Mouse (Mus musculus) heart, embryonic 12.5 days (tissue): ENCODE data around the gene Spire2. TPM values are rescaled to one million over a fixed set of nuclear protein-coding genes. Genes with fewer than 3 reads are reported as not detected.
A peak's percentile ranks its signal among the peaks of the same experiment; 100 is the strongest.

Experiments
- ATAC-seq: fragments of 200-750 bp; cut with Nextera tagmentation; 2 replicates; pipeline ENCODE4 v1.8.0; 2017; ENCODE audit warnings: moderate TSS enrichment, moderate library complexity; ENCODE audit not compliant: insufficient number of reproducible peaks, low FRiP score
- H3K27ac ChIP-seq: fragments of 300-500 bp; sonication (generic); 2 replicates; pipeline ENCODE4 v1.5.1; 2016; ENCODE audit warnings: mild to moderate bottlenecking, moderate library complexity; ENCODE audit not compliant: poor library complexity, severe bottlenecking
- H3K27me3 ChIP-seq: fragments of 300-500 bp; sonication (generic); replicated peaks from 2 replicates; pipeline ENCODE4 v1.6.1; 2016; ENCODE audit warnings: mild to moderate bottlenecking, moderate library complexity
- H3K36me3 ChIP-seq: fragments of 300-500 bp; sonication (generic); 2 replicates; pipeline ENCODE4 v1.6.1; 2016; ENCODE audit warnings: mild to moderate bottlenecking, moderate library complexity
- H3K4me1 ChIP-seq: fragments of 300-500 bp; sonication (generic); replicated peaks from 2 replicates; pipeline ENCODE4 v1.6.1; 2016; ENCODE audit warnings: mild to moderate bottlenecking
- H3K4me2 ChIP-seq: fragments of 300-500 bp; sonication (generic); 2 replicates; pipeline ENCODE4 v1.6.1; 2016; ENCODE audit warnings: mild to moderate bottlenecking, moderate library complexity
- H3K4me3 ChIP-seq: fragments of 300-500 bp; sonication (generic); 2 replicates; pipeline ENCODE4 v1.5.1; 2016; ENCODE audit warnings: mild to moderate bottlenecking
- H3K9ac ChIP-seq: fragments of 300-500 bp; sonication (generic); 2 replicates; pipeline ENCODE4 v1.6.1; 2016; ENCODE audit warnings: mild to moderate bottlenecking, moderate library complexity
- H3K9me3 ChIP-seq: fragments of 300-500 bp; sonication (generic); replicated peaks from 2 replicates; pipeline ENCODE4 v1.6.1; 2016; ENCODE audit warnings: mild to moderate bottlenecking, moderate library complexity
- WGBS: fragments of 180-500 bp; shearing (Covaris S2); methylation state at CpG from one replicate; pipeline ENCODE4 v1.1.7; 2016; 5-methylcytosine and 5-hydroxymethylcytosine counted together
- polyA plus RNA-seq: library from polyadenylated mRNA; unstranded; fragments of >200 nt; fragmentation: Nextera tagmentation; extraction: Ambion mirVana; gene quantifications from 2 replicates; pipeline ENCODE4 v1.2.1, GENCODE M21; 2016

Spire2 gene
- polyA plus RNA-seq, 1 experiment from 2014 or later: 3.4 TPM

GRCm38 (mm10) chr8:123308738-123309137 is 23.8 kb upstream of the Spire2 start:
- H3K4me2 ChIP-seq: no peak overlapping the region

GRCm38 (mm10) chr8:123317781-123318466 is 14.6 kb upstream of the Spire2 start:
- ATAC-seq: peak; percentile 85
- Histone ChIP-seq H3K4me1 (peaks cover 15% of the 10 kb centered on the region), H3K36me3 (peaks cover 4% of the 10 kb centered on the region; the same call in 1 of the 2 replicates), H3K27ac (no peak overlapping the region), H3K9me3 (no peaks in the 10 kb centered on the region), H3K4me2 (peak overlapping the region; percentile 80), H3K27me3 (no peaks in the 10 kb centered on the region), H3K9ac (peak overlapping the region; percentile 80), H3K4me3 (peak overlapping the region; percentile 71)
- 6% methylated on average over 21 of the region's 21 CpGs for WGBS

More at GRCm38 (mm10) chr8:123308738-123309137, 23.8 kb upstream of the Spire2 start:
- no peak overlapping the region for H3K27ac ChIP-seq
- no peak overlapping the region for H3K9ac ChIP-seq
- WGBS: 61% methylated on average over 4 of the region's 4 CpGs
- no peak for ATAC-seq
- no peaks in the 10 kb centered on the region for H3K27me3 ChIP-seq
- peaks cover 48% of the 10 kb centered on the region for H3K36me3 ChIP-seq
- no peaks in the 10 kb centered on the region for H3K9me3 ChIP-seq
- H3K4me1 ChIP-seq: no peaks in the 10 kb centered on the region
- H3K4me3 ChIP-seq: no peak overlapping the region

GRCm38 (mm10) chr8:123318467-123318911 is 14.0 kb upstream of the Spire2 start, which contains the start of gene Fanca:
Gene Fanca (minus strand): TSS chr8:123318576.
- peak within 1 kb of the TSS; percentile 80 for H3K4me2 ChIP-seq
- peak within 1 kb of the TSS; percentile 71 for H3K4me3 ChIP-seq
- H3K36me3 ChIP-seq: peaks cover 4% of the 10 kb centered on the region; the same call in 1 of the 2 replicates
- peaks cover 15% of the 10 kb centered on the region for H3K4me1 ChIP-seq
- ATAC-seq: peak; percentile 99
- no peaks in the 10 kb centered on the region for H3K27me3 ChIP-seq
- peak within 1 kb of the TSS; percentile 80 for H3K9ac ChIP-seq
- 0% methylated on average over 24 of the region's 24 CpGs for WGBS
- no peaks in the 10 kb centered on the region for H3K9me3 ChIP-seq
- H3K27ac ChIP-seq: no peak within 1 kb of the TSS

GRCm38 (mm10) chr8:123319522-123320164 is 12.9 kb upstream of the Spire2 start:
- H3K4me1 ChIP-seq: peaks cover 15% of the 10 kb centered on the region
- no peak overlapping the region for H3K27ac ChIP-seq
- H3K4me3 ChIP-seq: no peak overlapping the region
- no peaks in the 10 kb centered on the region for H3K27me3 ChIP-seq
- H3K9me3 ChIP-seq: no peaks in the 10 kb centered on the region
- no peak overlapping the region; the same call in 1 of the 2 replicates for H3K4me2 ChIP-seq
- ATAC-seq: no peak
- peaks cover 4% of the 10 kb centered on the region; the same call in 1 of the 2 replicates for H3K36me3 ChIP-seq
- no peak overlapping the region for H3K9ac ChIP-seq
- WGBS: 21% methylated on average over 7 of the region's 7 CpGs

GRCm38 (mm10) chr8:123328552-123328951 is 4.0 kb upstream of the Spire2 start:
- peaks cover 8% of the 10 kb centered on the region for H3K27me3 ChIP-seq
- peaks cover 33% of the 10 kb centered on the region for H3K4me1 ChIP-seq
- ATAC-seq: no peak
- no peaks in the 10 kb centered on the region for H3K36me3 ChIP-seq
- H3K4me2 ChIP-seq: no peak overlapping the region
- H3K27ac ChIP-seq: no peak overlapping the region
- 92% methylated on average over 2 of the region's 2 CpGs for WGBS
- no peaks in the 10 kb centered on the region for H3K9me3 ChIP-seq
- H3K4me3 ChIP-seq: no peak overlapping the region
- no peak overlapping the region for H3K9ac ChIP-seq

DNA sequence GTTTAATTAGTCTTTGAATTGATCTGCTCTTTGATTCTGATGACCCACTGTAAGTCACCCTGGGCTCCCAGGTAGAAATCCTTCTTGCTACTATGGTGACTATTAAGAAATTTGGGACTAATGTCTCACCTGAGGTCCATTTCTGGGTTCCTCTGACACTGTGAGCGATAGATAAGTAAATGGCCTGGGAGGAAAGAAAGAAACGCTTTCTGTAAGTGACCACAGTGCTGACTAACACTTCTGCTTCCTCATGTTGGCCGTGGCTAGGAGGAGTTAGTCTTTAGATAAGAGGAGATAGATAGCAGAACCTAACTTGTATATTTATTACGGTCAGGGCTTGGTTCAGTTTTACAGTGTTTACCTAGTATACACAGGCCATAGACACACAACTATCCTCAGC is 3.2 kb upstream of the Spire2 start:
- Histone ChIP-seq H3K4me2 (no peak overlapping the region), H3K27me3 (peaks cover 15% of the 10 kb centered on the region), H3K36me3 (no peaks in the 10 kb centered on the region), H3K9ac (no peak overlapping the region), H3K4me1 (peaks cover 40% of the 10 kb centered on the region), H3K4me3 (no peak overlapping the region), H3K27ac (no peak overlapping the region), H3K9me3 (no peaks in the 10 kb centered on the region)
- ATAC-seq: no peak
- WGBS: 32% methylated on average over 4 of the region's 4 CpGs

- WGBS: 74% methylated on average over 5 of the region's 5 CpGs
- peaks cover 44% of the 10 kb centered on the region for H3K4me1 ChIP-seq
- no peak overlapping the region for H3K27ac ChIP-seq
- H3K4me3 ChIP-seq: no peak overlapping the region
- H3K27me3 ChIP-seq: peaks cover 19% of the 10 kb centered on the region
- H3K9me3 ChIP-seq: no peaks in the 10 kb centered on the region
- H3K9ac ChIP-seq: no peak overlapping the region
- H3K36me3 ChIP-seq: no peaks in the 10 kb centered on the region
- H3K4me2 ChIP-seq: no peak overlapping the region
- ATAC-seq: no peak
Observed at GRCm38 (mm10) chr8:123329961-123330360, 2.6 kb upstream of the Spire2 start.

- Histone ChIP-seq H3K9ac (no peak overlapping the region), H3K9me3 (no peaks in the 10 kb centered on the region), H3K36me3 (no peaks in the 10 kb centered on the region), H3K27ac (0 out of 2 replicates have a peak overlapping the region, but pooled peaks have one; percentile 35), H3K4me3 (no peak overlapping the region), H3K27me3 (peaks cover 19% of the 10 kb centered on the region), H3K4me1 (peaks cover 44% of the 10 kb centered on the region), H3K4me2 (no peak overlapping the region)
- 63% methylated on average over 6 of the region's 6 CpGs for WGBS
- ATAC-seq: no peak
Observed at GRCm38 (mm10) chr8:123330701-123331100, 1.8 kb upstream of the Spire2 start.

GRCm38 (mm10) chr8:123331301-123331700 is 1.2 kb upstream of the Spire2 start:
- H3K27ac ChIP-seq: no peak overlapping the region
- H3K27me3 ChIP-seq: peaks cover 19% of the 10 kb centered on the region
- no peaks in the 10 kb centered on the region for H3K36me3 ChIP-seq
- no peak for ATAC-seq
- WGBS: 47% methylated on average over 2 of the region's 2 CpGs
- H3K4me3 ChIP-seq: no peak overlapping the region
- peaks cover 44% of the 10 kb centered on the region for H3K4me1 ChIP-seq
- H3K9ac ChIP-seq: no peak overlapping the region
- H3K4me2 ChIP-seq: no peak overlapping the region
- no peaks in the 10 kb centered on the region for H3K9me3 ChIP-seq

DNA sequence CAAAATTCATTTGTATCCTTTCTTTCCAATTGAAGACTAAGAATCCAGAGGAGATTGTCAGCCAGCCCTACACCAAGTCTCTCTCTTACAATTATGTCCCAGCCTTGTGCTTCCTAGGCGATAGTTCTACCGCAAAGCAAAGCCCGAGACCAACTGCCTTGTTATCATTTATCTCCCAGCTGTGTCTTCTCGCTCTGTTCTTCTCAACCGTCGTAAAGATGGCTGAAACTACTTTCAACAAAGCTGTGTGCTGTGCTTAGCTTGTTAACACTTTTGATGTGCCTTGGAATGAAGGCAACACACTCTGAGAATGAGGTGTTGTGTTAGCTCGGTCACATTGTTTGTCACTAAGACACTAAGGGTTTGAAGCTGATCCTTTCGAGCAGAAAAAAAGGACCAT is 703 bp upstream of the Spire2 start:
- WGBS: 26% methylated on average over 8 of the region's 8 CpGs
- H3K36me3 ChIP-seq: no peaks in the 10 kb centered on the region
- ATAC-seq: no peak
- H3K4me2 ChIP-seq: peak overlapping the region; percentile 99
- peak overlapping the region; percentile 68 for H3K4me3 ChIP-seq
- peaks cover 44% of the 10 kb centered on the region for H3K4me1 ChIP-seq
- no peak overlapping the region for H3K27ac ChIP-seq
- peaks cover 19% of the 10 kb centered on the region for H3K27me3 ChIP-seq
- H3K9me3 ChIP-seq: no peaks in the 10 kb centered on the region
- H3K9ac ChIP-seq: no peak overlapping the region

DNA sequence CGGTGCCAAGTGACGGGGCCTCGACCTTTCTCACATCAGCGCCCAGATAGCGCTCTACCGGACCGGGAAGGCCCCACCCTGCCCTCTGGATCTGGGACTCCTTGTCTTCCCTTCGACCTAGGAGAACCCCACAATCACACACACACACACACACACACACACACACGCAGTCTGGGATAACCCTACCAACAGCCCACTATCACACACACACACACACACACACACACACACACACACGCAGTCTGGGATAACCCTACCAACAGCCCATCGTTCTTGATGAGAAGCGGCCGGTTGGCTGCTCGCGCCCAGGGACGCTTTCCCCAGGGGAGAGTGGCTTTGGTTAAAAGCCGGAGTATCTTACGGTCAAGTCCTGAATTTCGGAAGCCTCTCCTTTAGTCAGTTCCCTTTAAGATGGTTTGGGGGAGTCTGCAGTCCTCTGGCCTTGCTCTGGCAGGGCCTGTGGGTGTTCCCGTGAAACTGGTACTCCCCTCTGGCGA is 626 bp downstream of the Spire2 start:
- Histone ChIP-seq H3K27me3 (peaks cover 19% of the 10 kb centered on the region), H3K36me3 (no peaks in the 10 kb centered on the region), H3K9me3 (no peaks in the 10 kb centered on the region), H3K4me2 (peak overlapping the region; percentile 99), H3K4me1 (peaks cover 35% of the 10 kb centered on the region), H3K4me3 (peak overlapping the region; percentile 68), H3K27ac (no peak overlapping the region), H3K9ac (peak overlapping the region; percentile 60)
- 5% methylated on average over 21 of the region's 21 CpGs for WGBS
- ATAC-seq: no peak; the same call in 1 of the 2 replicates
